Mouse (Mus musculus) bone marrow, adult 2 months (tissue): ENCODE data around the gene Usp2.

Experiments used
- CTCF ChIP-seq: fragments of 200-500 bp; IDR thresholded peaks from 2 replicates; pipeline ENCODE4 v1.5.1; 2011; ENCODE audit warnings: low read length, control low read depth; ENCODE audit not compliant: control insufficient read depth, insufficient read depth
- POLR2A ChIP-seq: fragments of 200-500 bp; IDR thresholded peaks from 2 replicates; pipeline ENCODE4 v1.6.1; 2011; ENCODE audit warnings: low read depth, mild to moderate bottlenecking, control low read depth, low read length, borderline replicate concordance; ENCODE audit not compliant: control insufficient read depth

DNA sequence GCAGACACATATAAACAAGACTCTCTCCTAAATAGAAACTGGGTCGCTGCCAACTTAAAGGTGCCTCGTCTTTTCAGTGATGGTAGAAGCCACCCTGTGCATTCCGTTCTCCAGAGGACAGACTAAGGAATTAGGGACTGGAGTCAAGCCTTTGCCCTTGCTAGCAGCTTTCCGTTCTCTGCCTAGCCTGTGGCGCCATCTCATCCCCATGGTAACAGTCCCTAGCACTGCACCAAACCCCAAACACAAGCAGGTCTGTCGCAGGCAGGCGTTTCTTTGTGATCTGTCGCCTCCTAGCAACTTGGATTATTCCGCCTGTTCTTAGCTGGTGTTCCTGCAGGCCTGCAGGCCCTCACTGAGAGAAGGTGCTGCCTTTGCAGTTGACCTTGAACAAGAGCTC, 29.7 kb downstream of the Usp2 start:
- TF ChIP-seq POLR2A (no peak), CTCF (no peak)
